Mouse (Mus musculus): ENCODE results near the gene Oit3.
A peak's percentile ranks its signal among the peaks of the same experiment; 100 is the strongest.
"Not testable (repeated sequence)": the region's sequence is repeated elsewhere in the genome, so short reads cannot be mapped to it uniquely, and the experiment has no call there.

The Oit3 gene

DNA sequence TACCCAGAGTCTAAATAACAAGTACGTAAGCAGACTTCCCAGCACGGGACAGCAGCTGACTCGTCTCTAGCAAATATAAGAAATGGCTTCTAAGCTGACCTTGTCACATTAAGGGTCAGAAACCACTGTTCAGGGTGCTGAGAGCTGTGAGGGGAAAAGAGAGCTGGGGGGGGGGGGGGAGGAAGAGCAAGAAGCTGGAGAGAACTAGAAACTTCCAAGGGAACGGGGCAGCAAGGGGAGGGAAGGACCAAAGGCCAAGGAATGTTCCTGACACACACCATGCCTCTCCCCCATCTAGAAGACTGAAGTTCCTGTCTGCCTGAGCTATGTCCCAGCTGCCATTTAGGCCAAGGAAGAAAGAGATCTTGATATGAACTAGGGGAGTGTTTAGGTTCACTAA lies 15.2 kb downstream of the Oit3 start:
- DNase-seq = no peak

DNA sequence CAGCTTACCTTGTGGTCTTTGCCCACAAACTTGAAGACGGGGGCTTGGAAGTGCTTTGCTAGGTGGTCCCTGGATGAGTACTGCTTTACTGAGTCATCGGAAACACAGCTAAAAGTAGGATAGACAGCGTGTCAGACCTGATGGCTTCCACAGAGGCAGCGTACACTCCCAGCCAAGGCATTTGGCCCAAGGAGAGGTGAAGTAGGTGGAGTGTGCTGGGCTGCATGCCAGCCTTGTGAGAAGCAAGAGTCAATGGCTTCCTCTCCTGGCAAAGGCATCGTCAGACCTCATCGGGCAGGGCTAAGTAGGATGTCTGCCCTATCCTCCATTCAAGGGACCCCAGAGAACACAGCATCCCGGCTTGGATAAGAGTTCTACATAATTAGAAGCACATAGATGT lies 16.2 kb downstream of the Oit3 start:
- DNase-seq = no peak

DNA sequence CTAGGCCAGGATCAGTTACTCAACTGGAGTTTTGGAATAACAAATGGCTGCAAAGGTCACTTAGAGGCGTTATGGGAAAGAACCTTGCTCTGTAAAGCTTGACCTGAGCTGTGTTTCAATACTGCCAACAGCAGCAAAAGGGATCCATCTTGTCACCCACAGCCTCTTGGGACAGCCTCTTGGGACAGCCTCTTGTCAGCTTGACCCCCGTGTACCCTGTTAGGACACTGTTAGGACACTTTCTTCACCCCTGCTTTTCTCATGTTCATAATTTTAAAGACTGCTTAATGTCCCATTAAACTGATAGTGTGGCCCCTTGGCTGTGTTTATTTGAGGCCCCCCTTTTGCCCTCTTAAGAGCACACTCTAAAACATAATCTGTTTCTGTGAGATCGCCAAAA lies 17.1 kb downstream of the Oit3 start:
- no peak for DNase-seq

- DNase-seq = no peak
Measured at GRCm38 (mm10) chr10:59419516-59419915, 22.1 kb downstream of the Oit3 start.

GRCm38 (mm10) chr10:59416623-59417022 lies 25.0 kb downstream of the Oit3 start:
- no peak for DNase-seq

GRCm38 (mm10) chr10:59413711-59414110 lies 27.9 kb downstream of the Oit3 start:
- DNase-seq = no peak

DNA sequence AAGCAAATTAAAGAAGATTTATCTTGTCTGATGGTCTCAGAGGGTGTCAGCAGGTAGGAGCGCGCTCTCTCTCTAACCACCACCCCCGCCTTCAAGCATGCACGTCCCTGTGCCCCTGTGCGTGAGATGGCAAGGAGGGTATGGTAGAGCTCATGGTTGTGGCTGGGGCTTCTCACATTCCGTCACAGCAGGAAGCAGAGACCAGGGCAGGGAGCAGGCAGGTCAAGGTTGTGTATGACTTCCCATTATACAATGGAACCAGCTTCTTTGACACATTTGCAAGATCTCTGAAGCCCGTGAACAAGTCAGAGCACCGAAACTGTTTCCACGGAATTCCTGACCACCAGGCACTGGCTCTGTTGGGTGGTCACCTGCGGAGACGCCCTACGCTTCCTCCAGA lies 31.3 kb downstream of the Oit3 start:
- no peak for DNase-seq

GRCm38 (mm10) chr10:59408499-59408898 lies 33.1 kb downstream of the Oit3 start:
- no peak for DNase-seq

- DNase-seq = no peak
Measured at GRCm38 (mm10) chr10:59403793-59404149, 37.8 kb downstream of the Oit3 start.

DNA sequence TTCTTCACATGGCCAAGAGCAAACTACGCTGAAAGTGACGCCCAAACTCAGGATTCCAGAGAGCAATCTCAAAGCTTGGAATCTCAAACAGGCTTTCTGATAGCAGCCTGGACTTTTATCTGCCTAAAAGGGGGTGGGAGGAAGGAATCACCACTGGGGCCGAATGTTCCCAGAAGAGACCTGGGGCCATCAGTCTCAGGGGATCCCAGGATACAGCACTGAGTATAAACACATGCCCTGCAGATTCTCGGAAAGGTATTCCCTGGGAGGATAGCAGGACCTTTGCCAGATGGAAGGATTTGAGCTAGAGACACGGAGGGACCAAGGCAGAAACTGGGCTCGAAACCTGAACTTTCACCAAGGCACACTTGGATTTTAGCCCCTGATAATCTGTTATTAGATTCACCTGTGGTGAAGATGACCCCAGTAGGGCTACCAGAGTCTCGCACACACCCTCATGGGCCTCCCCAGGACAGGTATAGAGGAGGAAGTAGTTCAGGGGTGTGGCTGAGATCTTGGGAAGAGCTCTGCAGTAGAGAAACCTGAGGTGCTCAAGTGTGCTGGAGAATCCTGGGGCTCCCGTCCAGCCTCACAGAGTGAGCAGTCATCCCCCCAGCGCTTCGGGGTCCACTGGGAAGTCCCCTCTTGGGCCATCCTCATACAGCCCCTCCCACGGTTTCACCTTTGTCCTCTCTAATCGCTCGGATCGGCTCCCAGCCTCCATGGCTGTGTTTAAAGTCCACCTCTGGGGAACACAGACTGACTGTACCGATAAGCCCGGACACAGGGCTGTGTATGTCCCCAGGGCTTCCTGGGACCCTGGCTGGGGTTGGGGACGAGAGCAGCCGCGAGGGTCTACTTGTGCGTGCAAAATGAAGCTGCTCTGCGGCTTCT lies 38.4 kb downstream of the Oit3 start, which contains the start of gene Pla2g12b:
TSS of gene Pla2g12b (plus strand) at position 762 of the 894 bp plus-strand sequence.
- no peak for DNase-seq

- not testable (repeated sequence) for DNase-seq
Measured at GRCm38 (mm10) chr10:59395461-59395860, 46.1 kb downstream of the Oit3 start, which contains the start of gene Gm10273. Gene Gm10273 (plus strand): TSS chr10:59395632.

DNA sequence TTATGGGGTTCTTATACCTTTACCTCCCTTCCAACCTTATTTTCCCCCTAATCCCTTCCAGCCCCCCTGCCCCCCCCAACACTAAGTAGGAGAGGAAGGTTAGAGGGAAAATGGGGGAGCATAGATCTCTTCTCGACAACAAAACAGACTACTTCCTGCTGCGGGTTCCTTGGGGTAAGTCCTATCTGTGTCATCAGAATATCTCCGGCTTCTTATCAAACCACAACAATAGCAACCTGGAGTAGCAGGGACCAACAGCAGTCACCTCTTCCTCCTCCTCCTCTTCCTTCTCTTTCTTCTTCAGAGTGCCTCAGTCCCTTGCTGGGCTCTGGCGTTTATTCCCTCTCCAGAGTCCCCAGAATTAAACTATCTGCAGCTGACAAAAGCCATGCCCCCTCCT lies 49.7 kb downstream of the Oit3 start:
- DNase-seq = no peak

DNA sequence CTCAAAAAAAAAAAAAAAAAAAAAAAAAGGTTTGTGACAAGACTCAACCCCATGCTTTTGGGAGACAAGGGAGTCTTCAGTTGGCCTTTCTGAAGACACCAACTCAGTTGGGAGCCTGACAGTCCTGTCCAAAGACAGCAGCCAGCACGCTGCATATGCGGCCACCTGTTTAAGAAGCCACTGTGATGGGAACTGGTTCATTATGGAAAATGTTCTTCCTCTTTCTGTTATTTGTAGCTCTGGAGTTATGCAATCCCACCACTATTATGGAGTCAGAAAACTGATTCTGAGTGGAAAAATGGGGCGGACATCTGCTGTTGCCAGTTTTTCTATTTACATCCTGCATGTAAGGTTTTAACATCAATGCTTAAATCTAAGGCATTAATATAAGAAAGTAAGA lies 51.9 kb downstream of the Oit3 start:
- DNase-seq = no peak

DNA sequence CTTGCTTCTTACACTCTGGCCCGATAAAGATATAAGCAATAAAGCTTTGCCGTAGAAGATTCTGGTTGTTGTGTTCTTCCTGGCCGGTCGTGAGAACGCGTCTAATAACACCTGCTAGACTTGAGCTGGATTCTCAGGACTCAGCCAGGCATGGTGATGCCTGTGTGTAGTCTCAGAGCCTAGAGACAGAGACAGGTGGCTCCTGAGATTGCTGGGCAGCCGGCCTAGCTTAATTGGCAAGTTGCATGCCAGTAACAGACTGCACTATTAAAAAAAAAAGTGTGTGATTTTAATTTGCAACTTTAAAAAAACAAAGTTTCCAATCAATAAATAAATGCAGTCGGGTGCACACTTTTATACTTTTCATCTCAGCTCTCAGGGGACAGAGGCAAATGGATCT lies 54.6 kb downstream of the Oit3 start:
- DNase-seq = peak; percentile 19

DNA sequence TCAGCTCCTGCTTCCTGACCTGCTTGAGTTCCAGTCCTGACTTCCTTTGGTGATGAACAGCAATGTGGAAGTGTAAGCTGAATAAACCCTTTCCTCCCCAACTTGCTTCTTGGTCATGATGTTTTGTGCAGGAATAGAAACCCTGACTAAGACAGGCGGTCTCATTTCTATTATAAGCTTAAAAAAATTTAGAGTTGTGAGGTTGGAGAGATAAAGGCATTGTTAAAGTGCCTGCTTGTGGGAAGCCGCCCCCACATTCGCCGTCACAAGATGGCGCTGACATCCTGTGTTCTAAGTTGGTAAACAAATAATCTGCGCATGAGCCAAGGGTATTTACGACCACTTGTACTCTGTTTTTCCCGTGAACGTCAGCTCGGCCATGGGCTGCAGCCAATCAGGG lies 60.0 kb downstream of the Oit3 start:
- not testable (repeated sequence) for DNase-seq

GRCm38 (mm10) chr10:59380411-59380821 lies 61.2 kb downstream of the Oit3 start:
- no peak for DNase-seq

- DNase-seq = no peak
Measured at GRCm38 (mm10) chr10:59379927-59380326, 61.7 kb downstream of the Oit3 start.

DNA sequence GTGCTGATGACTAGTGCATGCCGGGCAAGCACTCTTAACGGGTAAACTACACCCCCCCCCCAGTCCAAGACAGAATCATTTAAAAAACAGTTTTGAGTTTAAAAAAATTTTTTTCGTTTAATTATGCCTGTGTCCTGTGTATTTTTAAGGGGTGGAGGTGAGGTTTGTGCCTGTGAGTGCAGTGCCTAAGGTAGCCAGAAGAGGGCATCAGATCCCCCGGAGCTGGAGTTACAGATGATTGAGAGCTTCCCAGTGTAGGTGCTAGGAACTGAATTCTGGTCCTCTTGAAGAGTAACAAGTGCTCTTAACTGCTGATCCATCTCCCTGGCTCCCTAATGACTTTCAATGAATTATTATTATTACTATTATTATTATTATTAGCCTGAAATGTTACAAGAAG lies 62.9 kb downstream of the Oit3 start:
- DNase-seq = no peak

GRCm38 (mm10) chr10:59377906-59378305 lies 63.7 kb downstream of the Oit3 start:
- no peak for DNase-seq

Measured in right cerebral cortex, postnatal 14 days (tissue).